Mouse (Mus musculus) layer of hippocampus, adult 2 months (tissue): ENCODE measurements at regions not wholly inside any gene's neighbourhood (a gene's known extent, or its start where the extent isn't known, plus 50 kb on each side); places are given as distances from the start of the nearest gene placed in this dataset.
A peak's percentile ranks its signal among the peaks of the same experiment; 100 is the strongest.
"Not testable (repeated sequence)": the region's sequence is repeated elsewhere in the genome, so short reads cannot be mapped to it uniquely, and the experiment has no call there.

Experiments used
- DNase-seq, 2 experiments: peaks; one replicate each; pipeline ENCODE4 v3.0.0; 2022; ENCODE audit warnings: low spot score in 2 of 2
- H3K27ac ChIP-seq: fragments of 200-600 bp; 2 replicates; pipeline ENCODE4 v1.8.1; 2022
- H3K4me3 ChIP-seq: fragments of 200-600 bp; 2 replicates; pipeline ENCODE4 v1.8.1; 2022; ENCODE audit warnings: mild to moderate bottlenecking
- CTCF ChIP-seq: fragments of 200-600 bp; conservative IDR thresholded peaks from 2 replicates; pipeline ENCODE4 v1.8.1; 2022; ENCODE audit warnings: antibody characterized with exemption, mild to moderate bottlenecking, moderate library complexity

DNA sequence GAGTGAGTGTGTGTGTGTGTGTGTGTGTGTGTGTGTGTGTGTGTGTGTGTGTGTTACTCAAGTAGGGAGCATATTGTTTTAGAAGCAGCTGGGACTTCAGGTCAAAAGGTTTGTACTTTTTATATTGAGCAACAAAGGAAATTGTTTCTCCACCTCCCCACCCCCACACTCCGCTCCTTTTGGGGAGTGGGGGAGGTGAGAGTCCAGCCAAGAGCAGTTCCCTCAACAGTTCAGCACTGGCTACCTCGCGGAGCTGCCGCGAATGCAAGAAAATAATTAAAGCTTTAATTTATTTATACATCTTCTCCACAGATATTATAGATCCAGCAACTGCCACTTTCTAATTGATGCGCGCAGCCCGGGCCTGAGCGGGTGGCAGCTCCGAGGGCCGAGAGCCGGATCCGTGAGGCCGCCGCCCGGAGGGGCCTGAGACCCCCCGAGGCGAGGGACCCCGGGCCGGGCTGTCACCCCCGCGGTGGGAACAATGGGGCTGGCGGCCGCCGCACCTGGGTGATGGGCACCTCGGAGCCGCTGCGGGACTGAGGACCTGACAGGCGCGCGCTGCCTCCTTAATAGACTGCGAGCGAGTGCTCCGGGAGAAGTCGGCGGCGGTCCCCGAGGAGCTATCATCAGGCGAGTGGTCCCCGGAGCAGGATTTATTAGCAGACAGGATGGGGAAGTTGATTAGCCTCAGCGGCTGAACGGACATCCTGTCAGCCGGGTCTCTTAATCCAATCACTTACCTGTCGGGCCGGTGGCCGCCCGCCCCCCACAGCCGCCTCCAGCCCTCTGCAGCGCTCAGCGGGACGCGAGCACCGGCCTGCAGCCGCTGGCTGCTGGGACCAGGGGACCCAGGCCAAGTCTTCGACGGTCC is 124.4 kb downstream of the Melk start:
- DNase-seq = no peak
- Histone ChIP-seq H3K27ac (no peak overlapping the region), H3K4me3 (peak overlapping the region; percentile 46)
- no peak for TF ChIP-seq CTCF

DNA sequence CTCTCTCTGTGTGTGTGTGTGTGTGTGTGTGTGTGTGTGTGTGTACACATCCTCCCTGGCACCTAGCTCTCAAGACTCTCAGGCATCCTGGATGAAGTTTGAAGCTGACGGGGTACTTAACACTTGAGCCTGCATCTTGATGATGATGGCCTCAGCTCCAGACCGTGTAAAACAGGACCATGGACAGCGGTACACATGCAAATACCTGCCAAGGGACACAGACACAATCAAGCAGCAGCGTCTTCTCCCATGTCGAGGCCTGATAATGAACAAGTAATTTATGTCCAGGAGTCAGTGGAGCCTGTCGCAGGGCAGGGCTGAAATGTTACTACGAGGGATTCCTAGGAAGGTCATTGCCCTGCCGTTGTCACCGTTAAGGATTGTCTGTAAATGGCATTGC is 133.9 kb downstream of the Melk start:
- Histone ChIP-seq H3K4me3 (no peak overlapping the region), H3K27ac (no peak overlapping the region)
- no peak for TF ChIP-seq CTCF
- DNase-seq = no peak

DNA sequence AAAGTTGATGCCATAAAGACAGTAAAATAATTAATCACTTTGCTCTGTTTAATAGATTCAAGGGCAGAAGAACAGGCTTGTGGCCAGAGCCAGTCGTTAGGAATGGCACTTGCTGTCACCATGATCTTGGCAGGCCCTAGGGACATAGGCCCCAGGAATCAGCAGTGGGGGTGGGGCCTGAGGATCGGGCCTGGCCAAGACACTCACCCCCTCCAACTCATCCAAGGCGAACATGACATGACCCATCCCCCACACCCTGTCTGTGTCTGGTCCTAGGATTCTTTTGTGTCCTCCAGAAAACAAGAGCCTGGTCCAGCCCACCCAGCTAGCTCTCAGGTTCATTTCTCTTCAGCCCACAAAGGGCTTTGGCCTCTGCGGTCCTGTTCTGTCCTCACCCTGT is 144.8 kb downstream of the Melk start:
- TF ChIP-seq CTCF = no peak
- Histone ChIP-seq H3K27ac (no peak overlapping the region), H3K4me3 (no peak overlapping the region)
- no peak for DNase-seq

DNA sequence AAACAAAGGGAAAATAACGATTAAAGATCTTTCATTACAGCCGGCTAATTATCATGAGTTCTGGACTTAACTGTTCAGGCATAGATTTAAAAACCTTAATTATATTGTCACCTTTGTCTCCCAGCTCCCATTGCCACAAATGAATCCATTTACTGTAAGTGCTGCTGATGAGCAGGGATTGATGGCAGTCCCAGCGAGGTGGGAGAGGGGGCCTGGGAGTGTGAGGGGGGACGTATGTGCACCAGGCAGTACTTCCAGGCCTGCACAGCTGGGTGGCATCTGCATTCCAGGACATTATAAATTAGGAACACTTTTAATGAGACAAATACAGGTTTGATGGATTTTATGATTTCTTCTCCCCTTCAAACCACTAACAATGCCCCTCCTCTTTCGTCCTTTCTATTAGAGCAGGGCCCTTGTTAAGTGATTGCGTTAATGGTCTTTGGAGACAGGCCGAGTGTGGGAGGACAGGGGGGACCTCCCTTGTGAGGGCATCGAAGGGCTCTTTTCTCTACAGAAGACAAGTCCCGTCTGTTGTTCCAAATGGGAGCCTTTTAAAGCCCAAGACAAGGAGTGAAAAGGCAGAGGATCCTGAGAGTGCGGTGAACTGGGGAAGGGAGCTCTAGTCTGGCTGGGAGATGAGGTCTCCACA is 150.3 kb downstream of the Melk start:
- no peak for TF ChIP-seq CTCF
- no peak for DNase-seq
- Histone ChIP-seq H3K4me3 (no peak overlapping the region), H3K27ac (no peak overlapping the region)

DNA sequence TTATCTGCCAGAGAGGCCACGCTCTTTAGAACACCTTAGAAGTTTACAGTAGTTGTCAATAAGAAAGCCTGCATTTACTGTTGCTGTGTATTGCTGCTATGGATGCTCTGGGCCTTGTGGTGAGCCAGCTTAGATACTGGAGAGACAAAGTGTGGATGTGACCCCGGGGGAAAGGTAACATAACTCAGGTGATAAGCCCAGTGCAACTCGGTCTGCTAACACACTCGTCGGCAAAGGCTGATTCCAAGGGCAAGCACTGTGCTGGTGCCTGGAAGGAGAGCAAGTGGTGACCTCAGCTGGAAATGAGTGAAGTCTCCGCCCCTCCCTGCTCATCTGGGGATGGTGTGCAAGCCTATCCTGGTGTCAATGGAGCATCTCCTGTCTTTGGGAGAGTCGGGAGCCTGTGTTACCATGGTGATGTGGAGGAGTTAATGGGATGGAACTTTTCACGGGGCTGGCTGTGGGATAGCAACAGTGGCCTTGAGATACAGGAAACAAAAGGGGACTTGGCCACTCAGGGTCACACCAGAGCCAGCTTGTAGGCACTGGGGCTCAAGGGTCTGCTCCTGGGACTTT is 151.5 kb downstream of the Melk start:
- no peak for DNase-seq
- Histone ChIP-seq H3K4me3 (no peak overlapping the region), H3K27ac (no peak overlapping the region)
- no peak for TF ChIP-seq CTCF

DNA sequence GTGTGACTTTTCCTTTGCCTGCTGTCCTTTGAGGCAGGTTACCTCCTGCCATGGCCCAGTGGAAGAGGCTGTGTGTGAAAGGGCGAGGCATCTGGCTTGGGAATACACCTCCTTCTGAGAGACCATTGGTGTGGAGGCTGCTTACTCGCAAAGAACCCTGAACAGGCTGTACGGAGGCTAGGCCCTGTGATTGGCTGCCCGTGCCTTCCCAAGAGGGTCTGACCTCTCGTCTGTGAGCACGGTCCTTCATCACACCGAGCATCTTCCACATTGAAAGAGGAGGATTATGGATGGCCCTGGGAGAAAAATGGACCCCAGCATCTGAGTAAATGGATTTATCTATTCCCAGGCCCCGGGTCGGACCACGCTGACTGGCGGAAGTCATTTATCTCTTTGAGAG is 152.9 kb downstream of the Melk start:
- no peak for DNase-seq
- Histone ChIP-seq H3K4me3 (no peak overlapping the region), H3K27ac (no peak overlapping the region)
- TF ChIP-seq CTCF = no peak

DNA sequence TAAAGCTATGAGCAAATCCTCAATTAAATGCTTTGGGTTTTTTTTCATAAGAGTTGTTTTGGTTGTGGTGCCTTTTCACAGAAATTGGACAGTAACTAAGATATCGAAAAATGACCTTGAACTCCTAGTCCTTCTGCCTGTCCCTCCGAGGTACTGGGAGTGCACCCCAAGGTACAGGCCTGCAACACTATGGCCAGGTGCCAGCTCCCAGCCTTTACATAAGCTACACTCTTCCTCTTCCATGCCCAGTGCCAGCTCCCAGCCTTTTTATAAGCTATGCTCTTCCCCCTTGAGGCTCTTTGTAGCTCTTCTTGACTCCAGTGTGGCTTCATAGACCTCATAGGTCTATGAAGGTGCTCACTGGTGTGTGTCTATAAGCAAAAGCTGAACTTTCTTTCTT is 155.2 kb downstream of the Melk start:
- Histone ChIP-seq H3K27ac (no peak overlapping the region), H3K4me3 (no peak overlapping the region)
- TF ChIP-seq CTCF = no peak
- DNase-seq = no peak

DNA sequence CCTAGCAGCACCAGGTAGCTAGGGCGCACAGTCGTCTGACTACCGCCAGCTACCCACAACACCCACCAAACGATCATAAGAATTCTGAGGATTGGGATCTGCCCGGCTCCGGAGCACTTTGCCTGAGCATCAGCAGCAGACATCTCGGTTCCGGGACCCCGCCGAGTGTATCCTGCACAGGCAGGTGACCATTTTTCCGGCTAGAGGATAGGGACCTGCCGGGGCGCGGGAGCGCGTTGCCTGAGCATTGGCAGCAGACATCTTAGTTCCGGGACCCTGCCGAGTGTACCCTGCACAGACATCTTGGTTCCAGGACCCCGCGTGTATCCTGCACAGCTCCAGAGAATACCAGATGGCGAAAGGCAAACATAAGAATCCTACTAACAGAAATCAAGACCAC is 172.8 kb downstream of the Melk start:
- not testable (repeated sequence) for DNase-seq, H3K4me3 ChIP-seq, H3K27ac ChIP-seq
